Mouse (Mus musculus): Measurements from ENCODE around the gene Gm11099. TPM values are rescaled to one million over a fixed set of nuclear protein-coding genes. Genes with fewer than 3 reads are reported as not detected.

Gene Gm11099
- polyA plus RNA-seq (2016; fragmentation: Nextera tagmentation; extraction: Ambion mirVana): not detected in 2 replicates

DNA sequence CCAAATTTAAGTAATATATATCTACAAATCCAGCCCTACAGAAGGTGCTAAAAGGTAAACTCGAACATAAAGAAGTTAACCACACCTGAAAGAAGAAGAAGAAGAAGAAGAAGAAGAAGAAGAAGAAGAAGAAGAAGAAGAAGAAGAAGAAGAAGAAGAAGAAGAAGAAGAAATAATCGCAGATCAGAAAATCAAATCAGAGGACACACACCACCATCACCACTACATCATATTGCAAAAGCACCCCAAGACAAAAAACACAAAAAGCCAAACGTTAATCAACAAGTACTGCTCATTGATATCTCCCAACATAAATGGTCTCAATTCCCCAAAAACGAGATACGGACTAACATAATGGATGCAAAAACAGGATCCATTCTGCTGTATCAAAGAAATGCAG, at the start of gene Gm11099:
TSS of gene Gm11099 (plus strand) at position 301 of the 400 bp plus-strand sequence.
- Histone ChIP-seq H3K4me2 (replicated peaks) (no peak within 1 kb of the TSS), H3K36me3 (no peaks in the 10 kb centered on the region), H3K9me3 (replicated peaks) (no peaks in the 10 kb centered on the region), H3K4me3 (no peak within 1 kb of the TSS), H3K27ac (no peak within 1 kb of the TSS), H3K27me3 (no peaks in the 10 kb centered on the region), H3K9ac (no peak within 1 kb of the TSS), H3K4me1 (no peaks in the 10 kb centered on the region)
- 92% methylated on average over 5 of the region's 5 CpGs for WGBS
- no peak for ATAC-seq (ENCODE audit: low FRiP score)

DNA sequence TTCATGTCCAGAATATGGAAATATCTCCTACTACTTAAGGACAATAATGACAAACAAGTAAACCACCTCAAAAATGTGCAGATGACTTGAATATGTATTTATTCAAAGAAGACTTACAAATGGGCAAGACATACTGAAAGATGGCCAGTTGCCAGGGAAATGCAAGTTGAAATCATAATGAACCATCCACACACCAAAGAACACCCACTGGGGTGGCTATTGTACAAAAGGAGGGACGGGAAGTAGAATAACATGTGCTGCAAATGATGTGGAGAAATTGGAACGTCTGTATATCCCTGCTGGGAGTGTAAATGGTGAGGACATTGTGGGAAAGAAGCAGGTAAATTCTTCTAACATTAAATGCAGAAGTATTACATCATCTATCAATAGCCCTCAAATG, 46.3 kb upstream of the Gm11099 start:
- H3K4me3 ChIP-seq: no peak overlapping the region
- H3K9ac ChIP-seq: no peak overlapping the region
- 22% methylated on average over 2 of the region's 2 CpGs for WGBS
- no peaks in the 10 kb centered on the region for H3K36me3 ChIP-seq
- no peaks in the 10 kb centered on the region for H3K9me3 ChIP-seq (replicated peaks)
- ATAC-seq (ENCODE audit: low FRiP score): no peak
- H3K4me1 ChIP-seq: no peaks in the 10 kb centered on the region
- H3K4me2 ChIP-seq (replicated peaks): no peak overlapping the region
- H3K27me3 ChIP-seq: no peaks in the 10 kb centered on the region
- H3K27ac ChIP-seq: no peak overlapping the region

DNA sequence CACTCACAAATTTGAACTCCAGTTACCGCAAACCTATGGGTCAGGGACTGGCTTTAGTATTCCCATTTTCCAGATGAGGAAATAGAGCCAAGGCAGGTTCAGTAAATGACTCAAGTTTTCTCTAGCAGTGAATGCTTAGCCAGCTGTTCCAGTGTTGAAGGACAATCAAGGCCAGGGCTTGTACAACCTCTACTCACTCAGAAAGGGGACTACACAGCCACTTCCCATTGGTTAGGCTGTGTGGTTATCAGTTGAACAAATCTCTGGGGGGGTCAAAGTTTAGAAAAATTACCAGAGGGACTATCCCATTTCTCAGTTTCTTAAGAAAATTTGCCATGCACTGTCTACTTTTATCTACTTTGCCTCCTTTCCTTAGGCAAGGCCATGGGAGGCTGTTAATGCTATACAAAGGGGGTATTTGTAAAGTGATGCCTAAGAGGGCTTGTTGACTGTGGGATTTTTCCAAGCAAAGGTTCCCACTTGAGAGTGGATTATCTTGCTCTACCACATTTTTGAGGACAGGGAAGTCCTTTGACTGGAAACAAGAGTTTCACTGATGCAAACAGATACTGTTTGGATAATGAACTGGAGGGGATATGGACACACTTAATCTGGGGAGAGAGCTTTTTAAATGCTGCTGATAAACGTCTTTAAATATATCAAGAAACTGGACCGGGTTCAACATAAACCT, 30.2 kb upstream of the Gm11099 start:
- 77% methylated on average over 3 of the region's 3 CpGs for WGBS
- Histone ChIP-seq H3K27ac (no peak overlapping the region), H3K4me2 (replicated peaks) (no peak overlapping the region), H3K27me3 (no peaks in the 10 kb centered on the region), H3K36me3 (no peaks in the 10 kb centered on the region), H3K9me3 (replicated peaks) (no peaks in the 10 kb centered on the region), H3K4me3 (no peak overlapping the region), H3K4me1 (no peaks in the 10 kb centered on the region), H3K9ac (no peak overlapping the region)
- no peak for ATAC-seq (ENCODE audit: low FRiP score)

DNA sequence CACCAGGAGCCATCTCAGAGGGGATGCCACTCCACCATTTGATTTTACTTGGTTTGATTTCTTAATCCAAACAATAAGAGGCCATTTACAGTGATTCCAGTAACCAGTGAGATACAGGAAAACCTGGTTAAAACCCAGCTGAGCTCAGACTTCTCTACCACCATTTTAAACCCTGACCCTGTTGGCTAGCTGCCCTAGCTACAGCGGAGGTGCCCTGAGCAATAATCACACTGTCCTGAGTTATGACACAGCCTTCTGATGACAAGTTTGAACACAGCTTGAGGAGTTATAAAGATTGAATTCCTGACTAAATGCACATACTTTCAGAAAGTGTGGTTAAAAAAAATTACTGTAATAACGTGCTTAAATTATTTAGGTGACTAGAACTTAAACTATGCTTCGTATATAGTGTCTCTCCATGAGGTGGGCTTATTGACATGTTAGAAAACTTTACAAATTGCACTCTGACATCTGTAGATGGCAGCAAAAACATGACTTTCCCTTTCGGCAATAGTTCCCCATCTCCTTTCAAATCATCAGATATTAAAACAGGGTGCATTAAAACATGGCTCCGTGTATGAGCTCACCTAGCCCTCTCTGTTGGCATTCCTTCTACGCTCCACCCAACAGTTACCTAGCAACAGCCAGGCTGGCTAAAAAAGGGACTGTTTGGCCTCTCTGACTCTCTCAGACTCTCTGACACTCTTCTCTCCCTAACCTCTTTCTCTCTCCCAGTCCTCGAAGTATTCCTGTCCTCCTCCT, 29.1 kb upstream of the Gm11099 start:
- Histone ChIP-seq H3K4me1 (no peaks in the 10 kb centered on the region), H3K9ac (no peak overlapping the region), H3K27me3 (no peaks in the 10 kb centered on the region), H3K4me2 (replicated peaks) (no peak overlapping the region), H3K27ac (no peak overlapping the region), H3K36me3 (no peaks in the 10 kb centered on the region), H3K4me3 (no peak overlapping the region), H3K9me3 (replicated peaks) (no peaks in the 10 kb centered on the region)
- ATAC-seq (ENCODE audit: low FRiP score): no peak
- WGBS: 65% methylated on average over 7 of the region's 7 CpGs

DNA sequence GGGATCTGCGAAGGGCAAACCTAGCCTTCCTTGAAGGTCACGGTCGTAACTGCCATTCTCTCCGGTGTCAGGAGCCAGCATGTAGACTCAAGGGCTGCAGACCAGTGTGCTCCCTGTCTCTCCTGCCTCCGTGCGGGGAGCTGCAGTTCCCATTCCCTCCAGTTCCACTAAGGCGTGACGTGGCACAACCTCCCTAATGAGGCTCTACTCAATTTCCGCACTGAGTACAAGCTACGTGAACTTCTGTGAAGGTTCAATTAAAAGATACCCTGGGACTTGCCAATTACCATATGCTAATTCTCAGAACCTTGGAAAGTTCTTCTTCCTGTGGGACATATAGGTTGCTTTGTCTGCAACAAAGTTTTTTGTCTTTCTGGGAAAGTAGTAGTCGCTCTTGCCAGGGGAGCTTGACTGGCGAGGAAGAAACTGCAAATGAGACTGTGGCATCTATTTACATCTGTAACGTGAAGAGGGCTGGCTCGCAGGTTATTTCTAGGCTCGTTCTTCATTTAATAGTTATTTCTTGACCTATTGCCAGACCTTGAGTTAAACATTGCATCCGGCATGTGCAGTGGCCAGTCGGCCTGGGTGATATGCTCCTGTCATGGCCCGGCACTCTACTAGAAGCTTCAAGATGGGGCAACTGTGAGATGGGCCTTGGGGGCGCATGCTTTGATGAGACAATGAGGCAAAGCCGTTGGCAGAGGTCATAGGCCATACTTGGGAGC, 26.8 kb upstream of the Gm11099 start:
- H3K9ac ChIP-seq: no peak overlapping the region
- no peak overlapping the region for H3K4me3 ChIP-seq
- ATAC-seq (ENCODE audit: low FRiP score): no peak
- WGBS: 92% methylated on average over 20 of the region's 20 CpGs
- no peak overlapping the region for H3K4me2 ChIP-seq (replicated peaks)
- no peaks in the 10 kb centered on the region for H3K4me1 ChIP-seq
- H3K27me3 ChIP-seq: no peaks in the 10 kb centered on the region
- H3K9me3 ChIP-seq (replicated peaks): no peaks in the 10 kb centered on the region
- no peak overlapping the region for H3K27ac ChIP-seq
- no peaks in the 10 kb centered on the region for H3K36me3 ChIP-seq

DNA sequence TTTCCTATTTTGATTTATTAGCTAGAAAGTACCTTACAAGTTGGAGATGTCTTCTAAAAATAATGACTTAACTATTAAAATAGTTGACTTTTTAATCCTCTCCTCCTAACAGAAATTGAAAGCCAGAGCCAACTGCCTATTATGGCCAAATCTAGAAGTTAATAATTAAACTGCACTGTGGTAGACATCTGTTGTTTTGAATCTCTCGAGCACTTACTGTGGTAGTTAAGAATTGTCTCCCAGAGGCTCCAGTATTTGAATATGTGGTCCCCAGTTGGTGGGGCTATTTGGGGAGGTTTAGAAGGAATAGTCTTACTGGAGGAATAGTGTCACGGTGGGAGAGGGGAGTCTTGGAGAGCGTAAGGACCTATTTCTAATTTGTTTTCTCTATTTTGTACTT, 18.2 kb upstream of the Gm11099 start:
- H3K9ac ChIP-seq: no peak overlapping the region
- 70% methylated on average over 3 of the region's 3 CpGs for WGBS
- no peak for ATAC-seq (ENCODE audit: low FRiP score)
- H3K4me2 ChIP-seq (replicated peaks): no peak overlapping the region
- H3K27ac ChIP-seq: no peak overlapping the region
- no peaks in the 10 kb centered on the region for H3K27me3 ChIP-seq
- no peaks in the 10 kb centered on the region for H3K36me3 ChIP-seq
- no peaks in the 10 kb centered on the region for H3K9me3 ChIP-seq (replicated peaks)
- no peaks in the 10 kb centered on the region for H3K4me1 ChIP-seq
- H3K4me3 ChIP-seq: no peak overlapping the region

DNA sequence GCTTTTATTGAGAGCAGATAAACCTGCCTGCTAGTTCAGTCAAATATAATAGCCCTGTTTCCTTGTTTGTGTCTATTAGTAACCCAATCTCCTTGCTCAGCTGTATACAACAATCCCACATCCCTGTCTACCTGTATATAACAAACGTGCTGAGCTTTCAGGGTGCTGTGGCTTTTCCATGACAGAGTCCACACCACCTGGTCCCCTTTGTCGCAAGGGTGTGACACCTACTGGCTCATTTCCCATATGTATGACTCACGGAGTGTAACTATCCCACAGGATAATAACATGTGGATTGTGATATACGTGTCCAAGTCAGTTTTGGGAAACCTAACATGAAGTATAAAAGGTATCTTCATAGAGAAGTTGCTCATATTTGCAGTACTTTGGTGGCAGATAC, 16.8 kb upstream of the Gm11099 start:
- Histone ChIP-seq H3K4me3 (no peak overlapping the region), H3K4me2 (replicated peaks) (no peak overlapping the region), H3K36me3 (no peaks in the 10 kb centered on the region), H3K9ac (no peak overlapping the region), H3K27me3 (no peaks in the 10 kb centered on the region), H3K27ac (no peak overlapping the region), H3K9me3 (replicated peaks) (no peaks in the 10 kb centered on the region), H3K4me1 (no peaks in the 10 kb centered on the region)
- no peak for ATAC-seq (ENCODE audit: low FRiP score)
- 93% methylated on average over 4 of the region's 4 CpGs for WGBS

DNA sequence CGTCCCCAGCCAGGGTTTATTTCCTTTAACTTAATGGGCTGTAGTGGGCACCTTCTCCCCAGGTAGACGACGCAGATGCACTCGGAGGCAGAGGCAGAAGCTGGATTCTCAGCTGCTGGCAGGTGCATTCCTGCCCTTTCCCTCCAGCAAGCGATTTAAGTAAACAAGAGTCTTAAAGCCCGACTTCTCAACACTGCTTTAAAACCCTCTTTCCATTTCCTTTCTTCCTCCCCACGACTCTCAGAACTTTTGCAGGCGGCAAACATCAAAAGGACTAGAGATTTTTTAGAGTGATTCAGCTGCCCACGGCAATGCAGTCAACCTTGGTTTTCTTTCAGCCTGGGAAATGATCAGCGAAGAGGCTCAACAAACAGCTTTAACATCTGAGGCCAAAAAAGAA, 14.7 kb upstream of the Gm11099 start:
- no peak for ATAC-seq (ENCODE audit: low FRiP score)
- no peaks in the 10 kb centered on the region for H3K9me3 ChIP-seq (replicated peaks)
- WGBS: 43% methylated on average over 10 of the region's 10 CpGs
- no peaks in the 10 kb centered on the region for H3K4me1 ChIP-seq
- no peak overlapping the region for H3K27ac ChIP-seq
- H3K36me3 ChIP-seq: no peaks in the 10 kb centered on the region
- no peak overlapping the region for H3K4me3 ChIP-seq
- no peak overlapping the region for H3K9ac ChIP-seq
- no peaks in the 10 kb centered on the region for H3K27me3 ChIP-seq
- no peak overlapping the region for H3K4me2 ChIP-seq (replicated peaks)

DNA sequence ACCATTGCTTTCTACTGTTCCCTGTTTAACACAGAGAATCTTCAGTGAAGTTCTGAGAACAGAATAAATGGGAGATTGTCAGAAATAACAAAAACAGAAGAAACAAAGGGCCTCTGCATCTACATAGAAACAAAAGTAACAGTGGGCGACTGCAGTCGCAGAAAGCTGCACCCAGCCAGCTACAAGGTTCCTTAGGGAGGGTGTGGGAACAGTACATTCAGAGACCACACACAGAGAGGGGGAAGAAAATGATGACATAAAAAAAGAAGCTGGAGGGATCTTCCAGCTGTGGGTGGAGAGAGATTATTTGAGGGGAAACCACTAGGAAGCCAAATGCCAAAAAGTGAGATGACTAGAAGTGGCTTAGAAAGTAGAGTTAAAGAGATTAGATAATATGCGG, 20.6 kb downstream of the Gm11099 start:
- H3K27ac ChIP-seq: no peak overlapping the region
- no peaks in the 10 kb centered on the region for H3K4me1 ChIP-seq
- no peak overlapping the region for H3K4me3 ChIP-seq
- no peak overlapping the region for H3K4me2 ChIP-seq (replicated peaks)
- no peaks in the 10 kb centered on the region for H3K36me3 ChIP-seq
- no peak overlapping the region for H3K9ac ChIP-seq
- no peak for ATAC-seq (ENCODE audit: low FRiP score)
- WGBS: 33% methylated on average over 3 of the region's 3 CpGs
- H3K27me3 ChIP-seq: no peaks in the 10 kb centered on the region
- no peaks in the 10 kb centered on the region for H3K9me3 ChIP-seq (replicated peaks)

DNA sequence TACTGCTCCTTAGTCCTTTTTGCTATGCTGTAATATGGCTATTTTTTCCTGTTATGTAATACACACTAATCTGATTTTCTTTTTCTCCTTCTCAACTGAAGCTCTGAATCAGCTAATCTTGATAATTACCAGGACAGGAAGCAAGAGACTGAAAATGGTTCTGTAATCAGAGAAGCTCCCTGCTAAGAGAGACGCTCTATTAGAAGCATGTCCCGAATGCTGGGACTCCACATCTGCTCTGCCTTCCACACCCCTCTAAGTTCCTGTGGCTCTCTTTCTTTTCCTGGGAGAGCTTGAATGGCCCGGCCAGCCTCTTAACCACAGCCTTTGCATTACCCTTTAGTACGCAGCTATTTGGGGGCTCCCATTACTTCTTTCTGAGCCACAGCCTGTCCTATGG, 45.8 kb downstream of the Gm11099 start:
- no peaks in the 10 kb centered on the region for H3K36me3 ChIP-seq
- no peak overlapping the region for H3K4me3 ChIP-seq
- H3K9me3 ChIP-seq (replicated peaks): no peaks in the 10 kb centered on the region
- peaks cover 5% of the 10 kb centered on the region; the same call in 1 of the 2 replicates for H3K4me1 ChIP-seq
- no peak for ATAC-seq (ENCODE audit: low FRiP score)
- 0 out of 2 replicates have a peak, but pooled peaks cover 3% of the 10 kb centered on the region for H3K27me3 ChIP-seq
- H3K27ac ChIP-seq: no peak overlapping the region
- 64% methylated on average over 4 of the region's 4 CpGs for WGBS
- H3K4me2 ChIP-seq (replicated peaks): no peak overlapping the region
- no peak overlapping the region for H3K9ac ChIP-seq

DNA sequence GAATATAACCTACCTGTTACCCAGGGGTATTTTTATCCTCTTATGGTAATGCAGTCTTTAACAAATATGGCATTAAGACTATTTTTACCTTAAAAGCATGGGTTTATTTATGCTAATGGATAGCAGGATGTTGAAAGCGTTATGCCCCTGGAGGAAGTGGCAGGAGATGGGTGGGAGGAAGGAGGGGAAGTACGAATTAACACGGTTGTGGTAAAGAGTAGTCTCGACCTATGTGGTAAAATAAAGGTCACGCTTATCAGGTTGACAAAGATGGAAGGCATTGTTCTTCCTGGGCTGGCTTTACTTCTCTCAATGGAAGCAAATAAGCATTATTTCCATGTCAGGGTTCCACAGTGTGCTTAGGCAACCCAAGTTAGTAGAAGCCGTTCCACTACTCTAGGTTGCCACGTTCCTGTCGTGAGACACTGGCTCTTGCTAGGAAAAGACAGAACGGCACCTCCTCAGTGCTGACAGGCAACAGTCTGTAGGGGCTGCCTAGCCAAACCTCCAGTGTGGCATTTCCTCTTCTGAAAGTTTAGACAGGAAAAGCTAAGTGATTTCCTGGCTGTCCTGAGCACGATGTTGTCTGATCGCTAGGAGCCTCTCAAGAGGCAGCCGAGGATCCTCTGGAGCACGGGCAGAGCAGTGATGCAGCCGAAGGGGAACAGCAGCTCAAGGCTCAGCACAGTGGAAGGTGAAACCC, 47.7 kb downstream of the Gm11099 start:
- Histone ChIP-seq H3K4me2 (replicated peaks) (peak overlapping the region; percentile 33; the same call in 1 of the 2 replicates), H3K9me3 (replicated peaks) (no peaks in the 10 kb centered on the region), H3K9ac (no peak overlapping the region), H3K27me3 (0 out of 2 replicates have a peak, but pooled peaks cover 3% of the 10 kb centered on the region), H3K4me3 (no peak overlapping the region), H3K27ac (no peak overlapping the region), H3K36me3 (no peaks in the 10 kb centered on the region), H3K4me1 (peaks cover 5% of the 10 kb centered on the region; the same call in 1 of the 2 replicates)
- 38% methylated on average over 14 of the region's 14 CpGs for WGBS
- ATAC-seq (ENCODE audit: low FRiP score): no peak

DNA sequence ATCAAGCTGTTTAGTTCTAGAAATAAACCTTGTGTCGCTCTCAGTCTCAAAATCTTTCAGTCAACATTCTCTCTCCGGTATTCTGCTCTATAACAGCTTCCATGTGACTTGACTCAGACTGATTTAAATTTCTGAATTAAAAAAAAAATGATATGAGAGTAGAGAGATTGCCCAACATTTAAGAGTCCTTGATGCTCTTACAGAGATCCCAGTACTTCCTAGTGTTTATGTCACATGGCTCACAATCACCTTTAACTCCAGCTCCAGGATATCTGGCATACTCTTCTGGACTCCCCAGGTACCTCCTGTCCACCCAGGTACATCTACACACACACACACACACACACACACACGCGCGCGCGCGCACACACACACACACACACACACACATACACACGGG, 53.1 kb downstream of the Gm11099 start:
- H3K9ac ChIP-seq: no peak overlapping the region
- no peak overlapping the region for H3K27ac ChIP-seq
- 98% methylated on average over 9 of the region's 9 CpGs for WGBS
- no peaks in the 10 kb centered on the region for H3K9me3 ChIP-seq (replicated peaks)
- no peaks in the 10 kb centered on the region for H3K4me1 ChIP-seq
- H3K4me3 ChIP-seq: no peak overlapping the region
- no peak for ATAC-seq (ENCODE audit: low FRiP score)
- H3K4me2 ChIP-seq (replicated peaks): no peak overlapping the region
- H3K27me3 ChIP-seq: 0 out of 2 replicates have a peak, but pooled peaks cover 3% of the 10 kb centered on the region
- no peaks in the 10 kb centered on the region for H3K36me3 ChIP-seq

Measured in hindbrain, embryonic 12.5 days (tissue).